Mouse (Mus musculus): Measurements from ENCODE around the gene Uts2.

The Uts2 gene

GRCm38 (mm10) chr4:150996797-150997196, at the start of gene Uts2:
Gene Uts2 (plus strand): TSS chr4:150997097.
- DNase-seq (ENCODE audit: low spot score in 2 of 2): no peak

- DNase-seq (ENCODE audit: low spot score in 2 of 2): no peak
Observed at GRCm38 (mm10) chr4:150950972-150951371, 45.9 kb upstream of the Uts2 start.

GRCm38 (mm10) chr4:150956369-150957105, 40.4 kb upstream of the Uts2 start:
- DNase-seq (ENCODE audit: low spot score in 2 of 2): no peak

- no peak for DNase-seq (ENCODE audit: low spot score in 2 of 2)
Observed at GRCm38 (mm10) chr4:150957106-150957458, 39.8 kb upstream of the Uts2 start.

GRCm38 (mm10) chr4:150958536-150958935, 38.4 kb upstream of the Uts2 start:
- no peak for DNase-seq (ENCODE audit: low spot score in 2 of 2)

GRCm38 (mm10) chr4:150962231-150962630, 34.7 kb upstream of the Uts2 start:
- no peak for DNase-seq (ENCODE audit: low spot score in 2 of 2)

- DNase-seq (ENCODE audit: low spot score in 2 of 2): no peak
Observed at GRCm38 (mm10) chr4:150963711-150964110, 33.2 kb upstream of the Uts2 start.

GRCm38 (mm10) chr4:150964635-150965554, 32.0 kb upstream of the Uts2 start:
- DNase-seq (ENCODE audit: low spot score in 2 of 2): peak; percentile 68 to 83

GRCm38 (mm10) chr4:150965555-150965951, 31.3 kb upstream of the Uts2 start:
- no peak for DNase-seq (ENCODE audit: low spot score in 2 of 2)

- DNase-seq (ENCODE audit: low spot score in 2 of 2): peak; percentile 13 to 62
Observed at GRCm38 (mm10) chr4:150966556-150966955, 30.3 kb upstream of the Uts2 start.

GRCm38 (mm10) chr4:150968956-150969355, 27.9 kb upstream of the Uts2 start:
- no peak for DNase-seq (ENCODE audit: low spot score in 2 of 2)

GRCm38 (mm10) chr4:150973264-150973663, 23.6 kb upstream of the Uts2 start:
- DNase-seq (ENCODE audit: low spot score in 2 of 2): no peak

- no peak for DNase-seq (ENCODE audit: low spot score in 2 of 2)
Observed at GRCm38 (mm10) chr4:150975145-150975544, 21.8 kb upstream of the Uts2 start.

GRCm38 (mm10) chr4:150978156-150978910, 18.6 kb upstream of the Uts2 start:
- no peak for DNase-seq (ENCODE audit: low spot score in 2 of 2)

GRCm38 (mm10) chr4:150979455-150979854, 17.4 kb upstream of the Uts2 start:
- no peak for DNase-seq (ENCODE audit: low spot score in 2 of 2)

GRCm38 (mm10) chr4:150980153-150980552, 16.7 kb upstream of the Uts2 start:
- DNase-seq (ENCODE audit: low spot score in 2 of 2): no peak

- no peak for DNase-seq (ENCODE audit: low spot score in 2 of 2)
Observed at GRCm38 (mm10) chr4:150990148-150990547, 6.7 kb upstream of the Uts2 start.

- no peak for DNase-seq (ENCODE audit: low spot score in 2 of 2)
Observed at GRCm38 (mm10) chr4:150998626-150999025, 1.7 kb downstream of the Uts2 start.

GRCm38 (mm10) chr4:151001397-151001796, 4.5 kb downstream of the Uts2 start:
- DNase-seq (ENCODE audit: low spot score in 2 of 2): no peak

GRCm38 (mm10) chr4:151005656-151006318, 8.9 kb downstream of the Uts2 start:
- DNase-seq (ENCODE audit: low spot score in 2 of 2): no peak

- peak in 1 of 2 experiments; percentile 18 for DNase-seq (ENCODE audit: low spot score in 2 of 2)
Observed at GRCm38 (mm10) chr4:151006945-151007344, 10.0 kb downstream of the Uts2 start.

GRCm38 (mm10) chr4:151010316-151010715, 13.4 kb downstream of the Uts2 start:
- no peak for DNase-seq (ENCODE audit: low spot score in 2 of 2)

Data from urinary bladder, adult 18-20 months (tissue).